Mouse (Mus musculus) forebrain, postnatal 0 days (tissue): ENCODE results near the gene Hoxc5. TPM values are rescaled to one million over a fixed set of nuclear protein-coding genes. Genes with fewer than 3 reads are reported as not detected.

Experiments used
- ATAC-seq: fragments of 200-750 bp; cut with Nextera tagmentation; 2 replicates; pipeline ENCODE4 v1.8.0; 2017; ENCODE audit warnings: mild to moderate bottlenecking, moderate library complexity
- DNase-seq: peaks from one replicate; pipeline ENCODE4 v3.0.0-alpha.2; 2015
- H3K27ac ChIP-seq: fragments of 300-500 bp; sonication (generic); 2 replicates; pipeline ENCODE4 v1.5.1; 2014; ENCODE audit warnings: low read depth, mild to moderate bottlenecking, antibody characterized with exemption, low read length, moderate library complexity, mixed read lengths
- H3K27me3 ChIP-seq: fragments of 300-500 bp; sonication (generic); 2 replicates; pipeline ENCODE4 v1.6.1; 2014; ENCODE audit warnings: mild to moderate bottlenecking, low read length, mixed read lengths; ENCODE audit not compliant: insufficient read depth
- H3K36me3 ChIP-seq: fragments of 300-500 bp; sonication (generic); 2 replicates; pipeline ENCODE4 v1.6.1; 2014; ENCODE audit warnings: mild to moderate bottlenecking, moderate library complexity; ENCODE audit not compliant: insufficient read depth
- H3K4me1 ChIP-seq: fragments of 300-500 bp; sonication (generic); 2 replicates; pipeline ENCODE4 v1.6.1; 2014; ENCODE audit warnings: antibody characterized with exemption; ENCODE audit not compliant: insufficient read depth
- H3K4me2 ChIP-seq: fragments of 300-500 bp; sonication (generic); 2 replicates; pipeline ENCODE4 v1.6.1; 2014; ENCODE audit warnings: low read depth, mild to moderate bottlenecking, moderate library complexity
- H3K4me3 ChIP-seq: fragments of 300-500 bp; sonication (generic); 2 replicates; pipeline ENCODE4 v1.5.1; 2014; ENCODE audit warnings: low read depth, low read length, mixed read lengths
- H3K9ac ChIP-seq: fragments of 300-500 bp; sonication (generic); 2 replicates; pipeline ENCODE4 v1.6.1; 2014; ENCODE audit warnings: mild to moderate bottlenecking
- H3K9me3 ChIP-seq: fragments of 300-500 bp; sonication (generic); 2 replicates; pipeline ENCODE4 v1.6.1; 2016; ENCODE audit warnings: low read length
- CTCF ChIP-seq: sonication (generic); IDR thresholded peaks from 2 replicates; pipeline ENCODE4 v1.5.1; 2016; ENCODE audit warnings: antibody characterized with exemption, control low read depth, low read depth
- WGBS: fragments of 180-500 bp; shearing (Covaris S2); extraction: QIAGEN DNeasy Blood & Tissue Kit; methylation state at CpG from one replicate; pipeline ENCODE4 v1.1.7; 2014; 5-methylcytosine and 5-hydroxymethylcytosine counted together
- polyA plus RNA-seq: library from polyadenylated mRNA; unstranded; fragments of >200 nt; fragmentation: Nextera tagmentation; extraction: Ambion mirVana; gene quantifications from 2 replicates; pipeline ENCODE4 v1.2.1, GENCODE M21; 2015
- total RNA-seq: library from RNA; depleted of rRNA; stranded (reverse); fragments of >200 nt; gene quantifications from 2 replicates; pipeline ENCODE4 v1.2.3, GENCODE M21; 2014

Hoxc5 gene
- total and polyA plus RNA-seq, 2 experiments from 2014 or later: not detected

DNA sequence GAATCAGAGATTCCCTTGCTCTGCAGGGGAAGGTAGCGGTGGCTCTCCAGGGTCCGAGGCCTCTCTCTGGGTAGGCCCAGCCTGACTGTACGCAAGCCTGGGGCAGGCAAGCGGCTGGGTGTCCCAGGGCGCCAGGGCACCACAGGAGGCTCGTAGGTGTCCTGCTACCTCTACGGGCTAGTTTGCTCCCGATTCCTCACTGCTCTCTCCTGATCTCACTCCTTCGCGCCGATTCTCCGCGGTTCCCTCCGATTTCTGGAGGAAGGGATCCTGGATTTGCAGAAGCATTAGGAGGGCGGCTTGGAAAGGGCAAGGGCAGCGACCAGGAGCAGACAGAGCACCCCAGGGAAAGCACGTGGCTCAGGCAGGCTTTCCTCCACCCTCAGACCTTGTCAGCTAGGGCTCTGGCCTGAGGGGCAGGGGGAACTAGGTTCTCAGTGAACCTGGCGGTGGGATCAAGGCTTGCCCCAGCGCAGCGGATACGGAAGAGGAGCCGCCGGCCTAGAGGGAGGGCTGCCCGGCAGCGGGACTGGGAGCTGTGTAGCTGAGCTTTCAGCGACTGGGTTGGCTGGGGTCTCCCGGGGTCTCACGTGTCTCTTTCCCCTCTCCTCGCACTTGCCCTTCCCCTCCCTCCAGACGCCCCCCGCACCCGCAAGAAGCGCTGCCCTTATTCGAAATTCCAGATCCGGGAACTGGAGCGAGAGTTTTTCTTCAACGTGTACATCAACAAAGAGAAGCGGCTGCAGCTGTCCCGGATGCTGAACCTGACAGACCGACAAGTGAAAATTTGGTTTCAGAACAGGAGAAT, 11.2 kb upstream of the Hoxc5 start:
- Histone ChIP-seq H3K27me3 (peaks cover 95% of the 10 kb centered on the region), H3K36me3 (no peaks in the 10 kb centered on the region), H3K4me1 (no peaks in the 10 kb centered on the region), H3K4me3 (no peak overlapping the region), H3K9ac (no peak overlapping the region), H3K27ac (no peak overlapping the region), H3K4me2 (no peak overlapping the region), H3K9me3 (no peaks in the 10 kb centered on the region)
- no peak for TF ChIP-seq CTCF
- no peak for DNase-seq
- WGBS: 1% methylated on average over 40 of the region's 40 CpGs
- no peak for ATAC-seq

DNA sequence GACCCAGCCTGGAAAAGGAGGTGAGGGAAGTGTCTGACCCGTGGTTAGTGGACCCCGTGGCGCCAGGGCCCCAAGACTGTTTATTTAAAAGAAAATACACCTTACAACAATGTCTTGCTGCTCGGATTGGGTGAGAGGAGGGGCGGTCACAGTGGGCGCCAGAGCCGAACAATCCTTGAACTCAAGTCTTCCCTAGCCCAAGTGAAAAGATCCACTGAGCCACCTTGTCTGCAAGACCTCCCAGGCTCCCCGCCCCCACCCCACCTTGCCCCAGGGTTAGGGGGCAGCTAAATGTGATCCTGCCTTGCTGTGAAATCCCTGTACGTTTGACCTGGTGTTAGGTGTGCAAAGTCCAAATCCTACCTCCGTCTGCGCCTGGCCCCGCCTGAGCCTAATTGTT, 10.3 kb upstream of the Hoxc5 start:
- WGBS: under 1% methylated on average over 12 of the region's 12 CpGs
- H3K4me3 ChIP-seq: no peak overlapping the region
- H3K4me2 ChIP-seq: no peak overlapping the region
- no peak for DNase-seq
- H3K27me3 ChIP-seq: peaks cover 95% of the 10 kb centered on the region
- no peak overlapping the region for H3K27ac ChIP-seq
- no peaks in the 10 kb centered on the region for H3K36me3 ChIP-seq
- TF ChIP-seq CTCF: no peak
- H3K9ac ChIP-seq: no peak overlapping the region
- ATAC-seq: no peak
- H3K4me1 ChIP-seq: no peaks in the 10 kb centered on the region
- H3K9me3 ChIP-seq: no peaks in the 10 kb centered on the region

DNA sequence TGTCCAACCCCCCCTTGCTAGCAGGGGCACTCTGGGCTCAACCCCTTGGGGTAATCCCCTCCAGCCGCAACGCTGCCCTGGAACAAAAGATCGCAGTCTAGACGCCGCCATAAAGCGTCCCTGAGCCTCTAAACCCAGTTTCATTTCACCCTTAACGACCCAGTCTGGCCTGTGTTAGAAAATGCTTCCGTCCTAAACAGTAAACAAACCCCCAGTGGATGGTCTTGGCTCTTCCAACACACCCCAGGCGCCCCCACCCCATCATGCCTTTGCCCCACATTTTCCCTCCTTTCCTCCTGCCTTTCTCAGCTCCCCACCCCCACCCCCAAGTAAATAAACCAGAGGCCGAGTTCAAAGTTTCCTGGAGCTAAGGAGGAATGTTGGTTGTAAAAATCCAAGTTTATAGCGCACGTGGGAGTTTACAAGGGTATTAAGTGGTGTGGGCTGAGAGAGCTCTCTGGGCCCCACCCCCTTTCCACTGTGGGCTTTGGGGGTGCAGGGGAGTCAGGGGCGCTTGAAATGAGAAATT, 7.5 kb upstream of the Hoxc5 start:
- H3K27me3 ChIP-seq: peaks cover 96% of the 10 kb centered on the region
- no peak overlapping the region for H3K4me3 ChIP-seq
- ATAC-seq (no peak), DNase-seq (no peak)
- under 1% methylated on average over 13 of the region's 13 CpGs for WGBS
- no peak overlapping the region for H3K9ac ChIP-seq
- H3K4me2 ChIP-seq: no peak overlapping the region
- H3K4me1 ChIP-seq: no peaks in the 10 kb centered on the region
- no peaks in the 10 kb centered on the region for H3K36me3 ChIP-seq
- no peak overlapping the region for H3K27ac ChIP-seq
- H3K9me3 ChIP-seq: no peaks in the 10 kb centered on the region
- no peak for TF ChIP-seq CTCF

DNA sequence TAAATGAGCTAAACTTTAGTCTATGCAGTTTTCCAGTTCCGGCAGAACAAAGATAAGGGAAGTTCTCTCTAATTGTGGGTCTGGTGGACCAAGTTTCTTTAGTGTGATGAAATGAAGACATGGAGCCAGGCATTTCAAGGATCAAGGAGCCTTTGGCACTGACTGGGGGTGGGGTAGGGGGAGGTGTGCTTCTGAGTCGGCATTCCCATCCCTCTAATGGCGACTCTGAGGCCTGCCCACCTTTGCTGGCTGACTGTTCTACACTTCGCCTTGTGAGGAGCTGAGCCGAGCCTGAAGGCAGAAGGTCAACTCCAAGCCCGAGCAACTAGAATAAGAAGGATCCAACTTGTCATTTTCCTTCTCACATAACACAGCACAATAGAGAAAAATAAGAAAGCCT, 5.5 kb upstream of the Hoxc5 start:
- Histone ChIP-seq H3K27me3 (peaks cover 98% of the 10 kb centered on the region), H3K4me2 (no peak overlapping the region), H3K36me3 (no peaks in the 10 kb centered on the region), H3K4me1 (no peaks in the 10 kb centered on the region), H3K27ac (no peak overlapping the region), H3K4me3 (no peak overlapping the region), H3K9ac (no peak overlapping the region), H3K9me3 (no peaks in the 10 kb centered on the region)
- ATAC-seq: no peak
- DNase-seq: no peak
- WGBS: 5% methylated on average over 6 of the region's 6 CpGs
- no peak for TF ChIP-seq CTCF

DNA sequence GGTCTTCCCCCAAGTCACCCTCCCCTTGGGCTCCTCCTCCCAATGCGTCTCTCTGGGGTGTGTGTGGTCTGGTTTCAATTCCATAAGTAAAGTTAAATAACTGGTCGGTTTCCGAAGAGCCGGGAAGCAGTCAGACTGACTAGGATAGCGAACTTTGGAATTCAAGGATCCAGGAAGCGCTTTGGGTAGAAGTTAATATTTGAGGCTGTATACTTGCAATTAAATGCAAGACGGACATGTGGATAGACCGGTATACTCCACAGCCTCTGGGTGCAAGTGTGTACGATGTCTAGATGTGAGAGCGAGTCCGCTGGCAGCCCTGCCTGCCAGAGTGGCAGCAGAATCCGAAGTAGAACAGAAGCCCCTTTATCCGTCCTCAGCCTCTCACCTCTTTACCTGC, 4.8 kb upstream of the Hoxc5 start:
- TF ChIP-seq CTCF: no peak
- no peak for ATAC-seq
- no peak overlapping the region for H3K4me2 ChIP-seq
- no peak overlapping the region for H3K9ac ChIP-seq
- H3K27me3 ChIP-seq: peaks cover 98% of the 10 kb centered on the region
- no peaks in the 10 kb centered on the region for H3K9me3 ChIP-seq
- H3K4me3 ChIP-seq: no peak overlapping the region
- no peaks in the 10 kb centered on the region for H3K36me3 ChIP-seq
- DNase-seq: peak; percentile 42
- WGBS: under 1% methylated on average over 13 of the region's 13 CpGs
- no peak overlapping the region for H3K27ac ChIP-seq
- H3K4me1 ChIP-seq: no peaks in the 10 kb centered on the region

DNA sequence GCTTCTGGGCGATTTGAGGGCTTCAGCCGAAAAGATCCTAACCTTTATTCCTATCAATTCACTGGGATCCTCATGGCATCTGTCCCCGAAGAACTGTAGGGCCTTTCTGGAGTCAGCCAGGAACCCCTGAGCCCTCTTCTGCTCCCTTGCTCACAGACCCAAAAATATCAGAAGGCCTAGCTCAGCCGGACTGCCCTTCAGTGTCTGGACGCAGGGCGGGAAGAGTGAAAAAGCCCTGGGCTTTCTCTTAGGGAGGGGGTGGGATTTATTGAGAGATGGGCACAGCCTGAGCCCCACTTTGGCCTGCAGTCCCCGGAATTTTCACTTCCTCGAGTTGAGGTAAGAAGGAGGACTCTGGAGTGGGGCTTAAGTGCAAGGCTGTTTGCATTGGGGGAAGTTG, 4.0 kb upstream of the Hoxc5 start:
- Histone ChIP-seq H3K27me3 (peaks cover 96% of the 10 kb centered on the region), H3K4me2 (no peak overlapping the region), H3K9me3 (no peaks in the 10 kb centered on the region), H3K9ac (no peak overlapping the region), H3K27ac (no peak overlapping the region), H3K4me1 (no peaks in the 10 kb centered on the region), H3K36me3 (no peaks in the 10 kb centered on the region), H3K4me3 (no peak overlapping the region)
- 1% methylated on average over 8 of the region's 8 CpGs for WGBS
- no peak for ATAC-seq
- no peak for TF ChIP-seq CTCF
- DNase-seq: no peak
